Mouse (Mus musculus): ENCODE measurements around the gene Ttc33. TPM values are rescaled to one million over a fixed set of nuclear protein-coding genes. Genes with fewer than 3 reads are reported as not detected.
A peak's percentile ranks its signal among the peaks of the same experiment; 100 is the strongest.

The Ttc33 gene
- total and polyA plus RNA-seq, 3 experiments = 21.0 to 26.2 TPM; not detected in 1

GRCm38 (mm10) chr15:5195987-5196514 is 10.7 kb downstream of the Ttc33 start:
- H3K9me3 ChIP-seq (replicated peaks; ENCODE audit: insufficient read depth, low read length) = no peaks in the 10 kb centered on the region
- H3K27me3 ChIP-seq (ENCODE audit: control insufficient read depth in 1 of 2, insufficient read depth in 2 of 2, low read length in 2 of 2) = no peaks in the 10 kb centered on the region
- H3K4me3 ChIP-seq (ENCODE audit: control insufficient read depth in 1 of 2, insufficient read depth in 1 of 2, low read depth in 2 of 2, low read length in 2 of 2) = no peak overlapping the region
- H3K79me2 ChIP-seq (ENCODE audit: control insufficient read depth, insufficient read depth, low read length, poor library complexity) = no peaks in the 10 kb centered on the region
- TF ChIP-seq GABPA (IDR thresholded peaks at IDR 0.05; ENCODE audit: low read depth, low read length) = no peak
- TF ChIP-seq MAX (IDR thresholded peaks at IDR 0.05; ENCODE audit: low read length) = no peak
- no peak for TF ChIP-seq USF2 (IDR thresholded peaks at IDR 0.05; ENCODE audit: borderline replicate concordance in 1 of 2, insufficient read depth in 1 of 2, low read depth in 1 of 2, low read length in 2 of 2)
- TF ChIP-seq UBTF (IDR thresholded peaks at IDR 0.05; ENCODE audit: borderline replicate concordance, insufficient read depth, low read depth, low read length) = no peak
- TF ChIP-seq ZMIZ1 (IDR thresholded peaks at IDR 0.05; ENCODE audit: low read depth, low read length) = no peak
- TF ChIP-seq E2F4 (IDR thresholded peaks at IDR 0.05; ENCODE audit: borderline replicate concordance, low read depth, low read length) = no peak
- TF ChIP-seq TAL1 (IDR thresholded peaks at IDR 0.05; ENCODE audit: low read length) = peak; percentile 21; the same call in 1 of the 2 replicates
- no peak for TF ChIP-seq POLR2AphosphoS5 (IDR thresholded peaks at IDR 0.05; ENCODE audit: borderline replicate concordance, low read depth, low read length)
- no peak for TF ChIP-seq POLR2A (IDR thresholded peaks at IDR 0.05; ENCODE audit: control insufficient read depth in 1 of 2, insufficient read depth in 1 of 2, low read depth in 1 of 2, low read length in 2 of 2, poor library complexity in 1 of 2)
- no peak for TF ChIP-seq POLR2AphosphoS2 (IDR thresholded peaks at IDR 0.05; ENCODE audit: low read length)
- no peak for TF ChIP-seq TCF12 (IDR thresholded peaks at IDR 0.05; ENCODE audit: low read depth, low read length)
- no peak for TF ChIP-seq MAFK (IDR thresholded peaks at IDR 0.05; ENCODE audit: borderline replicate concordance, low read depth, low read length)
- TF ChIP-seq ETS1 (IDR thresholded peaks at IDR 0.05; ENCODE audit: low read depth, low read length) = peak; percentile 81
- TF ChIP-seq EP300 (IDR thresholded peaks at IDR 0.05; ENCODE audit: low read depth in 1 of 2, low read length in 2 of 2) = peak; percentile 5 to 48; a peak in 1 of 4 replicates
- TF ChIP-seq GATA1 (IDR thresholded peaks at IDR 0.05; ENCODE audit: low read depth, low read length) = peak; percentile 49; the same call in 1 of the 2 replicates
- TF ChIP-seq TBP (IDR thresholded peaks at IDR 0.05; ENCODE audit: low read depth, low read length) = no peak
- TF ChIP-seq BHLHE40 (IDR thresholded peaks at IDR 0.05; ENCODE audit: borderline replicate concordance, low read depth, low read length) = no peak
- no peak overlapping the region for H3K27ac ChIP-seq (ENCODE audit: control insufficient read depth, low read depth, low read length)
- peaks cover 2 to 6% of the 10 kb centered on the region in 2 experiments; a peak in 1 of 4 replicates for H3K4me1 ChIP-seq (ENCODE audit: control insufficient read depth in 1 of 2, insufficient read depth in 2 of 2, low read length in 2 of 2)
- peak; percentile 54 for DNase-seq (ENCODE audit: low read depth, low spot score)
- peaks cover 0 to 16% of the 10 kb centered on the region in 2 experiments; a peak in 2 of 4 replicates for H3K36me3 ChIP-seq (ENCODE audit: control insufficient read depth in 1 of 2, insufficient read depth in 2 of 2, low read length in 2 of 2)
- no peak overlapping the region for H3K9ac ChIP-seq (ENCODE audit: control insufficient read depth, low read depth, low read length, poor library complexity, severe bottlenecking)

GRCm38 (mm10) chr15:5196691-5197090 is 11.4 kb downstream of the Ttc33 start:
- Histone ChIP-seq H3K4me3 (ENCODE audit: control insufficient read depth in 1 of 2, insufficient read depth in 1 of 2, low read depth in 2 of 2, low read length in 2 of 2) (no peak overlapping the region), H3K36me3 (ENCODE audit: control insufficient read depth in 1 of 2, insufficient read depth in 2 of 2, low read length in 2 of 2) (peaks cover 0 to 16% of the 10 kb centered on the region in 2 experiments; a peak in 2 of 4 replicates), H3K27ac (ENCODE audit: control insufficient read depth, low read depth, low read length) (no peak overlapping the region), H3K9ac (ENCODE audit: control insufficient read depth, low read depth, low read length, poor library complexity, severe bottlenecking) (no peak overlapping the region), H3K4me1 (ENCODE audit: control insufficient read depth in 1 of 2, insufficient read depth in 2 of 2, low read length in 2 of 2) (peaks cover 2 to 8% of the 10 kb centered on the region in 2 experiments; a peak in 2 of 4 replicates), H3K79me2 (ENCODE audit: control insufficient read depth, insufficient read depth, low read length, poor library complexity) (no peaks in the 10 kb centered on the region), H3K9me3 (replicated peaks; ENCODE audit: insufficient read depth, low read length) (no peaks in the 10 kb centered on the region), H3K27me3 (ENCODE audit: control insufficient read depth in 1 of 2, insufficient read depth in 2 of 2, low read length in 2 of 2) (no peaks in the 10 kb centered on the region)
- no peak for DNase-seq (ENCODE audit: low read depth, low spot score)
- TF ChIP-seq RAD21 (IDR thresholded peaks at IDR 0.05; ENCODE audit: low read depth, low read length) (no peak), ELF1 (IDR thresholded peaks at IDR 0.05; ENCODE audit: low read depth, low read length) (no peak), HCFC1 (IDR thresholded peaks at IDR 0.05; ENCODE audit: low read depth, low read length) (no peak), NELFE (IDR thresholded peaks at IDR 0.05; ENCODE audit: low read depth, low read length) (no peak), USF1 (IDR thresholded peaks at IDR 0.05; ENCODE audit: low read depth, low read length) (no peak), ZMIZ1 (IDR thresholded peaks at IDR 0.05; ENCODE audit: low read depth, low read length) (no peak), ETS1 (IDR thresholded peaks at IDR 0.05; ENCODE audit: low read depth, low read length) (no peak), USF2 (IDR thresholded peaks at IDR 0.05; ENCODE audit: borderline replicate concordance in 1 of 2, insufficient read depth in 1 of 2, low read depth in 1 of 2, low read length in 2 of 2) (no peak), CTCF (IDR thresholded peaks at IDR 0.05 in 2 of 3, conservative IDR thresholded peaks at IDR 0.05 in 1 of 3; ENCODE audit: control insufficient read depth in 1 of 3, insufficient read depth in 1 of 3, low read depth in 2 of 3, low read length in 3 of 3, poor library complexity in 1 of 3, severe bottlenecking in 1 of 3) (no peak), RCOR1 (IDR thresholded peaks at IDR 0.05; ENCODE audit: low read depth, low read length) (no peak), MYB (IDR thresholded peaks at IDR 0.05; ENCODE audit: low read depth, low read length) (no peak), GABPA (IDR thresholded peaks at IDR 0.05; ENCODE audit: low read depth, low read length) (no peak)
